Mouse (Mus musculus): ENCODE data around the gene Ly6g5c. TPM values are rescaled to one million over a fixed set of nuclear protein-coding genes. Genes with fewer than 3 reads are reported as not detected.

Ly6g5c gene
- polyA plus RNA-seq, 1 experiment = not detected

GRCm38 (mm10) chr17:35068213-35068914 is 39.7 kb upstream of the Ly6g5c start:
- TF ChIP-seq REST (IDR thresholded peaks at IDR 0.05; ENCODE audit: insufficient read depth, insufficient read length) (no peak), TCF3 (IDR thresholded peaks at IDR 0.05; ENCODE audit: insufficient read length, low read depth) (no peak)
- Histone ChIP-seq H3K4me3 (no peak overlapping the region), H3K4me2 (ENCODE audit: low read depth) (no peak overlapping the region), H3K36me3 (ENCODE audit: control insufficient read depth, insufficient read depth) (no peaks in the 10 kb centered on the region), H3K79me2 (ENCODE audit: control insufficient read depth, insufficient read depth) (no peaks in the 10 kb centered on the region), H3K27me3 (ENCODE audit: control insufficient read depth, insufficient read depth, insufficient read length) (no peaks in the 10 kb centered on the region), H3ac (ENCODE audit: control insufficient read depth, insufficient read length) (no peak overlapping the region)

GRCm38 (mm10) chr17:35070556-35071229 is 37.4 kb upstream of the Ly6g5c start:
- Histone ChIP-seq H3K4me2 (ENCODE audit: low read depth) (no peak overlapping the region), H3K79me2 (ENCODE audit: control insufficient read depth, insufficient read depth) (no peaks in the 10 kb centered on the region), H3K36me3 (ENCODE audit: control insufficient read depth, insufficient read depth) (no peaks in the 10 kb centered on the region), H3ac (ENCODE audit: control insufficient read depth, insufficient read length) (no peak overlapping the region), H3K27me3 (ENCODE audit: control insufficient read depth, insufficient read depth, insufficient read length) (no peaks in the 10 kb centered on the region), H3K4me3 (no peak overlapping the region)
- TF ChIP-seq POLR2AphosphoS2 (IDR thresholded peaks at IDR 0.05; ENCODE audit: insufficient read length, low read depth) (no peak), MAX (IDR thresholded peaks at IDR 0.05; ENCODE audit: low read depth) (no peak), REST (IDR thresholded peaks at IDR 0.05; ENCODE audit: insufficient read depth, insufficient read length) (no peak), TCF3 (IDR thresholded peaks at IDR 0.05; ENCODE audit: insufficient read length, low read depth) (no peak), E2F4 (IDR thresholded peaks at IDR 0.05; ENCODE audit: insufficient read depth) (no peak), MYOD1 (IDR thresholded peaks at IDR 0.05; ENCODE audit: control insufficient read depth in 1 of 3, insufficient read length in 2 of 3, low read depth in 2 of 3) (no peak), CEBPB (IDR thresholded peaks at IDR 0.05; ENCODE audit: insufficient read depth, poor library complexity, severe bottlenecking) (no peak), SRF (IDR thresholded peaks at IDR 0.05; ENCODE audit: control insufficient read depth, insufficient read length, low read depth) (no peak), USF1 (IDR thresholded peaks at IDR 0.05; ENCODE audit: low read depth) (no peak), MYOG (IDR thresholded peaks at IDR 0.05; ENCODE audit: control insufficient read depth in 1 of 3, insufficient read depth in 1 of 3, insufficient read length in 2 of 3, low read depth in 2 of 3) (no peak), TCF12 (IDR thresholded peaks at IDR 0.05; ENCODE audit: insufficient read depth, poor library complexity, severe bottlenecking) (no peak)

- no peaks in the 10 kb centered on the region for H3K27me3 ChIP-seq (ENCODE audit: control insufficient read depth, insufficient read depth, insufficient read length)
- H3K79me2 ChIP-seq (ENCODE audit: control insufficient read depth, insufficient read depth) = no peaks in the 10 kb centered on the region
- no peak overlapping the region for H3K4me3 ChIP-seq
- H3K36me3 ChIP-seq (ENCODE audit: control insufficient read depth, insufficient read depth) = no peaks in the 10 kb centered on the region
- no peak overlapping the region for H3ac ChIP-seq (ENCODE audit: control insufficient read depth, insufficient read length)
- no peak overlapping the region for H3K4me2 ChIP-seq (ENCODE audit: low read depth)
- TF ChIP-seq MYOD1 (IDR thresholded peaks at IDR 0.05; ENCODE audit: control insufficient read depth in 1 of 3, insufficient read length in 2 of 3, low read depth in 2 of 3) (peak in 1 of 3 experiments; percentile 12), MYOG (IDR thresholded peaks at IDR 0.05; ENCODE audit: control insufficient read depth in 1 of 3, insufficient read depth in 1 of 3, insufficient read length in 2 of 3, low read depth in 2 of 3) (peak in 1 of 3 experiments; percentile 5), SRF (IDR thresholded peaks at IDR 0.05; ENCODE audit: control insufficient read depth, insufficient read length, low read depth) (no peak)
These were observed 36.6 kb upstream of the Ly6g5c start for GRCm38 (mm10) chr17:35071454-35071853.

GRCm38 (mm10) chr17:35074097-35074496 is 34.0 kb upstream of the Ly6g5c start:
- Histone ChIP-seq H3K27me3 (ENCODE audit: control insufficient read depth, insufficient read depth, insufficient read length) (peaks cover 9% of the 10 kb centered on the region), H3K36me3 (ENCODE audit: control insufficient read depth, insufficient read depth) (no peaks in the 10 kb centered on the region), H3K4me3 (no peak overlapping the region), H3ac (ENCODE audit: control insufficient read depth, insufficient read length) (no peak overlapping the region), H3K79me2 (ENCODE audit: control insufficient read depth, insufficient read depth) (no peaks in the 10 kb centered on the region), H3K4me2 (ENCODE audit: low read depth) (no peak overlapping the region)
- no peak for TF ChIP-seq MAX (IDR thresholded peaks at IDR 0.05; ENCODE audit: low read depth)
- no peak for TF ChIP-seq SRF (IDR thresholded peaks at IDR 0.05; ENCODE audit: control insufficient read depth, insufficient read length, low read depth)
- no peak for TF ChIP-seq POLR2AphosphoS2 (IDR thresholded peaks at IDR 0.05; ENCODE audit: insufficient read length, low read depth)
- no peak for TF ChIP-seq CEBPB (IDR thresholded peaks at IDR 0.05; ENCODE audit: insufficient read depth, poor library complexity, severe bottlenecking)
- TF ChIP-seq MYOG (IDR thresholded peaks at IDR 0.05; ENCODE audit: control insufficient read depth in 1 of 3, insufficient read depth in 1 of 3, insufficient read length in 2 of 3, low read depth in 2 of 3) = no peak
- TF ChIP-seq TCF3 (IDR thresholded peaks at IDR 0.05; ENCODE audit: insufficient read length, low read depth) = no peak
- no peak for TF ChIP-seq TCF12 (IDR thresholded peaks at IDR 0.05; ENCODE audit: insufficient read depth, poor library complexity, severe bottlenecking)
- TF ChIP-seq POLR2A (IDR thresholded peaks at IDR 0.05; ENCODE audit: insufficient read length, low read depth) = no peak
- TF ChIP-seq USF1 (IDR thresholded peaks at IDR 0.05; ENCODE audit: low read depth) = no peak
- TF ChIP-seq REST (IDR thresholded peaks at IDR 0.05; ENCODE audit: insufficient read depth, insufficient read length) = no peak
- TF ChIP-seq MYOD1 (IDR thresholded peaks at IDR 0.05; ENCODE audit: control insufficient read depth in 1 of 3, insufficient read length in 2 of 3, low read depth in 2 of 3) = no peak
- TF ChIP-seq E2F4 (IDR thresholded peaks at IDR 0.05; ENCODE audit: insufficient read depth) = no peak

GRCm38 (mm10) chr17:35076507-35077176 is 31.4 kb upstream of the Ly6g5c start, which contains the start of gene Ly6g6e:
Gene Ly6g6e, plus strand, starts transcription at chr17:35076902.
- no peak within 1 kb of the TSS for H3K4me3 ChIP-seq
- no peak within 1 kb of the TSS for H3ac ChIP-seq (ENCODE audit: control insufficient read depth, insufficient read length)
- no peaks in the 10 kb centered on the region for H3K36me3 ChIP-seq (ENCODE audit: control insufficient read depth, insufficient read depth)
- no peaks in the 10 kb centered on the region for H3K79me2 ChIP-seq (ENCODE audit: control insufficient read depth, insufficient read depth)
- no peak for TF ChIP-seq MAX (IDR thresholded peaks at IDR 0.05; ENCODE audit: low read depth)
- no peak for TF ChIP-seq TCF3 (IDR thresholded peaks at IDR 0.05; ENCODE audit: insufficient read length, low read depth)
- TF ChIP-seq REST (IDR thresholded peaks at IDR 0.05; ENCODE audit: insufficient read depth, insufficient read length) = no peak
- TF ChIP-seq E2F4 (IDR thresholded peaks at IDR 0.05; ENCODE audit: insufficient read depth) = no peak
- TF ChIP-seq MYOG (IDR thresholded peaks at IDR 0.05; ENCODE audit: control insufficient read depth in 1 of 3, insufficient read depth in 1 of 3, insufficient read length in 2 of 3, low read depth in 2 of 3) = no peak
- no peak for TF ChIP-seq CEBPB (IDR thresholded peaks at IDR 0.05; ENCODE audit: insufficient read depth, poor library complexity, severe bottlenecking)
- TF ChIP-seq TCF12 (IDR thresholded peaks at IDR 0.05; ENCODE audit: insufficient read depth, poor library complexity, severe bottlenecking) = no peak
- TF ChIP-seq SRF (IDR thresholded peaks at IDR 0.05; ENCODE audit: control insufficient read depth, insufficient read length, low read depth) = no peak
- no peak for TF ChIP-seq MYOD1 (IDR thresholded peaks at IDR 0.05; ENCODE audit: control insufficient read depth in 1 of 3, insufficient read length in 2 of 3, low read depth in 2 of 3)
- no peak for TF ChIP-seq POLR2A (IDR thresholded peaks at IDR 0.05; ENCODE audit: insufficient read length, low read depth)
- no peak for TF ChIP-seq POLR2AphosphoS2 (IDR thresholded peaks at IDR 0.05; ENCODE audit: insufficient read length, low read depth)
- no peak for TF ChIP-seq USF1 (IDR thresholded peaks at IDR 0.05; ENCODE audit: low read depth)
- no peak within 1 kb of the TSS for H3K4me2 ChIP-seq (ENCODE audit: low read depth)
- H3K27me3 ChIP-seq (ENCODE audit: control insufficient read depth, insufficient read depth, insufficient read length) = peaks cover 9% of the 10 kb centered on the region

Measured in myocyte (in vitro differentiated cells).